Mouse (Mus musculus) G1E (cell line): ENCODE results near the gene Mllt10.

Source experiments
- CTCF ChIP-seq: IDR thresholded peaks from 2 replicates; pipeline ENCODE4 v1.5.1; 2012; ENCODE audit warnings: low read depth, low read length, inconsistent platforms, mixed read lengths
- GATA1 ChIP-seq: IDR thresholded peaks from 2 replicates; pipeline ENCODE4 v1.6.1; 2012; ENCODE audit warnings: borderline replicate concordance, low read length, inconsistent platforms, mixed read lengths
- POLR2AphosphoS5 ChIP-seq: IDR thresholded peaks from 2 replicates; pipeline ENCODE4 v1.6.1; 2012; ENCODE audit warnings: low read depth, low read length, inconsistent platforms; ENCODE audit not compliant: insufficient replicate concordance
- TAL1 ChIP-seq: conservative IDR thresholded peaks from 2 replicates; pipeline ENCODE4 v1.6.1; 2012; ENCODE audit warnings: low read depth, low read length, inconsistent platforms, mixed read lengths

- TF ChIP-seq CTCF: no peak
- TF ChIP-seq GATA1: no peak
- TF ChIP-seq TAL1: no peak
- no peak for TF ChIP-seq POLR2AphosphoS5
Observed at GRCm38 (mm10) chr2:18059891-18060290, 4.9 kb downstream of the Mllt10 start.
